Mouse (Mus musculus) adrenal gland, adult 8-10 months (tissue): ENCODE measurements around the gene Dscam. TPM values are rescaled to one million over a fixed set of nuclear protein-coding genes. Genes with fewer than 3 reads are reported as not detected.

Experiments
- DNase-seq: peaks from one replicate; pipeline ENCODE4 v3.0.0; 2022
- total RNA-seq, 4 experiments: library from RNA; stranded (reverse); gene quantifications; 2 replicates each; pipeline ENCODE4 v1.2.4; 2022

Dscam gene
- under 1 TPM in 3 of 4 experiments, not detected in 1; 0.03 to 0.28 (median 0.03) TPM for total RNA-seq

GRCm38 (mm10) chr16:97170513-97171081, at the start of gene Dscam:
Dscam (minus strand) TSS chr16:97170752.
- no peak for DNase-seq

GRCm38 (mm10) chr16:97219381-97219780, 48.8 kb upstream of the Dscam start:
- DNase-seq = no peak

- no peak for DNase-seq
Measured at GRCm38 (mm10) chr16:97209997-97210396, 39.4 kb upstream of the Dscam start.

- no peak for DNase-seq
Measured at GRCm38 (mm10) chr16:97208276-97208675, 37.7 kb upstream of the Dscam start.

GRCm38 (mm10) chr16:97204090-97204489, 33.5 kb upstream of the Dscam start:
- no peak for DNase-seq

GRCm38 (mm10) chr16:97203554-97203953, 33.0 kb upstream of the Dscam start:
- DNase-seq = no peak

GRCm38 (mm10) chr16:97194630-97195029, 24.1 kb upstream of the Dscam start:
- no peak for DNase-seq

GRCm38 (mm10) chr16:97194179-97194578, 23.6 kb upstream of the Dscam start:
- DNase-seq = no peak

GRCm38 (mm10) chr16:97192296-97192695, 21.7 kb upstream of the Dscam start:
- no peak for DNase-seq

GRCm38 (mm10) chr16:97190604-97191003, 20.1 kb upstream of the Dscam start:
- no peak for DNase-seq

GRCm38 (mm10) chr16:97171500-97171899, 948 bp upstream of the Dscam start:
- DNase-seq = no peak

- DNase-seq = no peak
Measured at GRCm38 (mm10) chr16:97169901-97170512, 545 bp downstream of the Dscam start.

GRCm38 (mm10) chr16:97168614-97169013, 1.9 kb downstream of the Dscam start:
- no peak for DNase-seq

- no peak for DNase-seq
Measured at GRCm38 (mm10) chr16:97168030-97168429, 2.5 kb downstream of the Dscam start.

- no peak for DNase-seq
Measured at GRCm38 (mm10) chr16:97166166-97166565, 4.4 kb downstream of the Dscam start.

GRCm38 (mm10) chr16:97165444-97166121, 5.0 kb downstream of the Dscam start:
- DNase-seq = peak; percentile 37

GRCm38 (mm10) chr16:97158279-97158678, 12.3 kb downstream of the Dscam start:
- no peak for DNase-seq

GRCm38 (mm10) chr16:97144544-97145194, 25.9 kb downstream of the Dscam start:
- no peak for DNase-seq

- DNase-seq = no peak
Measured at GRCm38 (mm10) chr16:97141943-97142342, 28.6 kb downstream of the Dscam start.

- DNase-seq = no peak
Measured at GRCm38 (mm10) chr16:97135003-97135827, 35.3 kb downstream of the Dscam start.

GRCm38 (mm10) chr16:97127296-97127695, 43.3 kb downstream of the Dscam start:
- no peak for DNase-seq

GRCm38 (mm10) chr16:97110028-97110427, 60.5 kb downstream of the Dscam start:
- DNase-seq = no peak
